Mouse (Mus musculus) cerebellum, adult 2 months (tissue): ENCODE results near the gene Nicn1. TPM values are rescaled to one million over a fixed set of nuclear protein-coding genes. Genes with fewer than 3 reads are reported as not detected.
"Not testable (repeated sequence)": the region's sequence is repeated elsewhere in the genome, so short reads cannot be mapped to it uniquely, and the experiment has no call there.

Experiments
- DNase-seq, 2 experiments: peaks; one replicate each; pipeline ENCODE4 v3.0.0; 2021
- H3K27ac ChIP-seq: fragments of 200-500 bp; 2 replicates; pipeline ENCODE4 v1.5.1; 2012; ENCODE audit warnings: low read length, control low read depth, inconsistent platforms; ENCODE audit not compliant: insufficient read depth
- H3K27me3 ChIP-seq: fragments of 200-500 bp; 2 replicates; pipeline ENCODE4 v1.6.1; 2012; ENCODE audit warnings: inconsistent platforms, mild to moderate bottlenecking, low read length, moderate library complexity; ENCODE audit not compliant: control insufficient read depth, insufficient read depth
- H3K4me1 ChIP-seq: fragments of 200-500 bp; 2 replicates; pipeline ENCODE4 v1.6.1; 2011; ENCODE audit warnings: low read length; ENCODE audit not compliant: control insufficient read depth, insufficient read depth
- H3K4me3 ChIP-seq: fragments of 200-500 bp; replicated peaks from 2 replicates; pipeline ENCODE3; 2011; ENCODE audit warnings: mild to moderate bottlenecking, low read depth, low read length, control low read depth; ENCODE audit not compliant: insufficient read depth
- CTCF ChIP-seq: fragments of 200-500 bp; IDR thresholded peaks from 2 replicates; pipeline ENCODE4 v1.5.1; 2011; ENCODE audit warnings: low read depth, mild to moderate bottlenecking, control low read depth, low read length, moderate library complexity, borderline replicate concordance; ENCODE audit not compliant: insufficient read depth
- POLR2A ChIP-seq: fragments of 200-500 bp; IDR thresholded peaks from 2 replicates; pipeline ENCODE4 v1.6.1; 2011; ENCODE audit warnings: low read length, control low read depth, borderline replicate concordance; ENCODE audit not compliant: insufficient read depth
- WGBS: fragments of 180-500 bp; shearing (Covaris S2); methylation state at CpG from one replicate; pipeline ENCODE4 v1.1.7; 2018; 5-methylcytosine and 5-hydroxymethylcytosine counted together
- polyA plus RNA-seq: library from polyadenylated mRNA; depleted of rRNA; stranded (reverse); fragments of >200 nt; gene quantifications from 2 replicates; pipeline ENCODE4 v1.2.3, GENCODE M21; 2012

The Nicn1 gene
- polyA plus RNA-seq, 1 experiment: 97.5 TPM

- no peaks in the 10 kb centered on the region for H3K27me3 ChIP-seq
- TF ChIP-seq POLR2A (no peak), CTCF (no peak)
- 34% methylated on average over 11 of the region's 11 CpGs for WGBS
- H3K4me3 ChIP-seq: peak overlapping the region; percentile 64
- DNase-seq: no peak
- no peak overlapping the region; the same call in 1 of the 2 replicates for H3K27ac ChIP-seq
- peaks cover 9% of the 10 kb centered on the region; the same call in 1 of the 2 replicates for H3K4me1 ChIP-seq
Observed at GRCm38 (mm10) chr9:108262494-108263049, 27.7 kb upstream of the Nicn1 start.

GRCm38 (mm10) chr9:108263131-108263681 lies 27.0 kb upstream of the Nicn1 start:
- peak overlapping the region; percentile 64 for H3K4me3 ChIP-seq
- H3K27me3 ChIP-seq: no peaks in the 10 kb centered on the region
- 1% methylated on average over 60 of the region's 62 CpGs for WGBS
- H3K27ac ChIP-seq: peak overlapping the region; percentile 44
- no peak for DNase-seq
- peaks cover 9% of the 10 kb centered on the region; the same call in 1 of the 2 replicates for H3K4me1 ChIP-seq
- TF ChIP-seq CTCF (no peak), POLR2A (no peak)

- H3K4me3 ChIP-seq: peak within 1 kb of the TSS; percentile 71
- peak; percentile 61 for TF ChIP-seq POLR2A
- no peak for TF ChIP-seq CTCF
- under 1% methylated on average over 66 of the region's 71 CpGs for WGBS
- H3K4me1 ChIP-seq: peaks cover 9% of the 10 kb centered on the region; the same call in 1 of the 2 replicates
- H3K27ac ChIP-seq: peak within 1 kb of the TSS; percentile 44
- DNase-seq: peak; percentile 99
- H3K27me3 ChIP-seq: no peaks in the 10 kb centered on the region
Observed at GRCm38 (mm10) chr9:108263690-108264190, 26.5 kb upstream of the Nicn1 start, which contains the start of gene Dag1. Dag1 (minus strand) TSS chr9:108263958.

- TF ChIP-seq POLR2A (no peak), CTCF (no peak)
- Histone ChIP-seq H3K4me1 (peaks cover 9% of the 10 kb centered on the region; the same call in 1 of the 2 replicates), H3K27ac (peak overlapping the region; percentile 14; the same call in 1 of the 2 replicates), H3K4me3 (peak overlapping the region; percentile 71), H3K27me3 (no peaks in the 10 kb centered on the region)
- peak in 1 of 2 experiments; percentile 45 for DNase-seq
- WGBS: 7% methylated on average over 10 of the region's 10 CpGs
Observed at GRCm38 (mm10) chr9:108264191-108264921, 25.9 kb upstream of the Nicn1 start.

- H3K27ac ChIP-seq: no peak overlapping the region
- DNase-seq: no peak
- no peaks in the 10 kb centered on the region for H3K27me3 ChIP-seq
- 77% methylated on average over 10 of the region's 10 CpGs for WGBS
- H3K4me1 ChIP-seq: peaks cover 9% of the 10 kb centered on the region; the same call in 1 of the 2 replicates
- TF ChIP-seq POLR2A (no peak), CTCF (no peak)
- H3K4me3 ChIP-seq: no peak overlapping the region
Observed at GRCm38 (mm10) chr9:108266261-108266935, 23.8 kb upstream of the Nicn1 start.

GRCm38 (mm10) chr9:108267691-108268090 lies 22.5 kb upstream of the Nicn1 start:
- TF ChIP-seq CTCF (no peak), POLR2A (no peak)
- DNase-seq: no peak
- 61% methylated on average over 7 of the region's 7 CpGs for WGBS
- H3K4me3 ChIP-seq: no peak overlapping the region
- H3K27me3 ChIP-seq: no peaks in the 10 kb centered on the region
- no peak overlapping the region for H3K27ac ChIP-seq
- H3K4me1 ChIP-seq: no peaks in the 10 kb centered on the region; the same call in 1 of the 2 replicates

- WGBS: 74% methylated on average over 7 of the region's 7 CpGs
- not testable (repeated sequence) for DNase-seq, H3K4me1 ChIP-seq, H3K27me3 ChIP-seq, H3K27ac ChIP-seq, H3K4me3 ChIP-seq
Observed at GRCm38 (mm10) chr9:108268701-108269100, 21.5 kb upstream of the Nicn1 start.
